Mouse (Mus musculus): ENCODE measurements at regions not wholly inside any gene's neighbourhood (a gene's known extent, or its start where the extent isn't known, plus 50 kb on each side); places are given as distances from the start of the nearest gene placed in this dataset.

- TF ChIP-seq MAX (IDR thresholded peaks at IDR 0.05; ENCODE audit: low read depth) (no peak), POLR2A (IDR thresholded peaks at IDR 0.05; ENCODE audit: insufficient read length, low read depth) (no peak), USF1 (IDR thresholded peaks at IDR 0.05; ENCODE audit: low read depth) (no peak)
Observed at GRCm38 (mm10) chr11:45545896-45546626, 305.8 kb upstream of the Clint1 start.
